Mouse (Mus musculus) cerebellum, adult 2 months (tissue): Measurements from ENCODE around the gene Tas2r135.

Experiments used
- CTCF ChIP-seq: fragments of 200-500 bp; IDR thresholded peaks from 2 replicates; pipeline ENCODE4 v1.5.1; 2011; ENCODE audit warnings: low read depth, mild to moderate bottlenecking, control low read depth, low read length, moderate library complexity, borderline replicate concordance; ENCODE audit not compliant: insufficient read depth
- POLR2A ChIP-seq: fragments of 200-500 bp; IDR thresholded peaks from 2 replicates; pipeline ENCODE4 v1.6.1; 2011; ENCODE audit warnings: low read length, control low read depth, borderline replicate concordance; ENCODE audit not compliant: insufficient read depth

GRCm38 (mm10) chr6:42381221-42381620, 24.0 kb upstream of the Tas2r135 start:
- TF ChIP-seq CTCF (no peak), POLR2A (no peak)
